26 mouse cellular contexts compared by ENCODE assay signal in the genomic region with DNA sequence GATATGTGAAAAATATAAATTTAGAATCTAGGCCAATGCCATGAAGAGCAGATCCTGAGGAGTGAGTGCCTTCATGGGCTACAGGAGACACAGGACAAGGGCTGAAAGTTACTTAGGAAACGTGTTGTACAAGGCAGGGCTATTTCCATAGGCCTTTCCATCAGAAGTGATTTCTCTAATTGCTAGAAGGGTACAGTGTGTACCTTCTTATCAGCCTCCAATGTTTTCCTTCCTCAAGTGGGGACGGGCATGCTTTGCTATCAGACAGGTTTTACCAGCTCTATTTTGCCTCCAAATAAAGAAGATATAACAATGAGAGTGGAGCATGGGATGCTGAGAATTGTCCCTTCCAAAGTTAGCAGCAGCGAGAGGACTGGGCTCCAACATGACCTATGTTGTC.
"Had no signal": no experiment of that assay in that cellular context is flagged by ENCODE, and none has a peak within 500 bp of the region (broad histone marks: within the 10 kb centered on the region; RNA-seq: fewer than 3 reads in every experiment).

No protein-coding gene starts in this region.

- DNase-seq: gastrocnemius, adult 2 months; gastrocnemius, postnatal 10 days; gastrocnemius, postnatal 25 days; heart, adult 18-20 months; heart, postnatal 10 days; heart, postnatal 4 days; kidney, adult 18-20 months; kidney, adult 8-10 months; kidney, postnatal 10 days; kidney, postnatal 25 days; kidney, postnatal 4 days had no signal

- ATAC-seq: forebrain, embryonic 16.5 days; hindbrain, embryonic 16.5 days; inflammation-experienced regulatory T-cells, adult 6 months; intestine, embryonic 15.5 days; intestine, postnatal 0 days had no signal

- H3K4me1 ChIP-seq: heart, embryonic 10.5 days; intestine, embryonic 15.5 days; limb, embryonic 12.5 days had no signal

- H3K9me3 ChIP-seq: heart, embryonic 10.5 days; heart, embryonic 13.5 days; heart, embryonic 15.5 days; hindbrain, embryonic 10.5 days; hindbrain, embryonic 12.5 days; intestine, embryonic 15.5 days; limb, embryonic 10.5 days; limb, embryonic 12.5 days had no signal

- H3K27ac ChIP-seq: gastrocnemius, adult 2 months; heart, embryonic 10.5 days; heart, embryonic 13.5 days; heart, embryonic 15.5 days; hindbrain, embryonic 10.5 days; hindbrain, embryonic 12.5 days; hindbrain, embryonic 14.5 days; intestine, embryonic 15.5 days; layer of hippocampus, adult 2 months; left cerebral cortex, adult 2 months; limb, embryonic 10.5 days; limb, embryonic 12.5 days had no signal

- H3K27me3 ChIP-seq: heart, embryonic 13.5 days; heart, embryonic 15.5 days; intestine, embryonic 15.5 days; limb, embryonic 12.5 days had no signal

- H3K4me3 ChIP-seq: gastrocnemius, adult 2 months; heart, embryonic 10.5 days; heart, embryonic 13.5 days; heart, embryonic 15.5 days; hindbrain, embryonic 10.5 days; hindbrain, embryonic 12.5 days; intestine, embryonic 15.5 days; layer of hippocampus, adult 2 months; left cerebral cortex, adult 2 months; limb, embryonic 10.5 days; limb, embryonic 12.5 days had no signal

- H3K9ac ChIP-seq: heart, embryonic 13.5 days; heart, embryonic 15.5 days; hindbrain, embryonic 12.5 days; hindbrain, embryonic 14.5 days; intestine, embryonic 15.5 days; limb, embryonic 12.5 days had no signal

- H3K4me2 ChIP-seq: heart, embryonic 13.5 days; heart, embryonic 15.5 days; hindbrain, embryonic 12.5 days; hindbrain, embryonic 14.5 days; intestine, embryonic 15.5 days; limb, embryonic 12.5 days had no signal

- H3K36me3 ChIP-seq: heart, embryonic 10.5 days; heart, embryonic 13.5 days; heart, embryonic 15.5 days; hindbrain, embryonic 10.5 days; hindbrain, embryonic 12.5 days; intestine, embryonic 15.5 days; limb, embryonic 10.5 days; limb, embryonic 12.5 days had no signal
